Mouse (Mus musculus) kidney, embryonic 14.5 days (tissue): ENCODE results near the gene Mib2. TPM values are rescaled to one million over a fixed set of nuclear protein-coding genes. Genes with fewer than 3 reads are reported as not detected.
"Not testable (repeated sequence)": the region's sequence is repeated elsewhere in the genome, so short reads cannot be mapped to it uniquely, and the experiment has no call there.

Experiments used
- ATAC-seq: fragments of 200-750 bp; cut with Nextera tagmentation; 2 replicates; pipeline ENCODE4 v1.8.0; 2017; ENCODE audit warnings: moderate number of reproducible peaks, mild to moderate bottlenecking, moderate TSS enrichment, moderate library complexity; ENCODE audit not compliant: low FRiP score, low TSS enrichment
- H3K27ac ChIP-seq: fragments of 300-500 bp; sonication (generic); 2 replicates; pipeline ENCODE4 v1.5.1; 2014; ENCODE audit warnings: low read depth, mild to moderate bottlenecking, low read length, moderate library complexity, mixed read lengths
- H3K27me3 ChIP-seq: fragments of 300-500 bp; sonication (generic); 2 replicates; pipeline ENCODE4 v1.6.1; 2014; ENCODE audit warnings: mild to moderate bottlenecking, low read length; ENCODE audit not compliant: control insufficient read depth, insufficient read depth
- H3K36me3 ChIP-seq: fragments of 300-500 bp; sonication (generic); 2 replicates; pipeline ENCODE4 v1.6.1; 2014; ENCODE audit warnings: low read length, mixed read lengths; ENCODE audit not compliant: control insufficient read depth, insufficient read depth
- H3K4me1 ChIP-seq: fragments of 300-500 bp; sonication (generic); 2 replicates; pipeline ENCODE4 v1.6.1; 2014; ENCODE audit warnings: low read length, mixed read lengths; ENCODE audit not compliant: control insufficient read depth, insufficient read depth
- H3K4me2 ChIP-seq: fragments of 300-500 bp; sonication (generic); replicated peaks from 2 replicates; pipeline ENCODE4 v1.6.1; 2014; ENCODE audit warnings: low read depth, mild to moderate bottlenecking, low read length
- H3K4me3 ChIP-seq: fragments of 300-500 bp; sonication (generic); 2 replicates; pipeline ENCODE4 v1.5.1; 2014; ENCODE audit warnings: mild to moderate bottlenecking, low read length
- H3K9ac ChIP-seq: fragments of 300-500 bp; sonication (generic); 2 replicates; pipeline ENCODE4 v1.6.1; 2014; ENCODE audit warnings: low read depth, mild to moderate bottlenecking, low read length, moderate library complexity
- H3K9me3 ChIP-seq: fragments of 300-500 bp; sonication (generic); 2 replicates; pipeline ENCODE4 v1.6.1; 2016; ENCODE audit warnings: low read length; ENCODE audit not compliant: control insufficient read depth
- WGBS: fragments of 180-500 bp; shearing (Covaris S2); extraction: QIAGEN DNeasy Blood & Tissue Kit; methylation state at CpG from one replicate; pipeline ENCODE4 v1.1.7; 2014; 5-methylcytosine and 5-hydroxymethylcytosine counted together
- polyA plus RNA-seq: library from polyadenylated mRNA; unstranded; fragments of >200 nt; fragmentation: Nextera tagmentation; extraction: Ambion mirVana; gene quantifications from 2 replicates; pipeline ENCODE4 v1.2.1, GENCODE M21; 2014

The Mib2 gene
- polyA plus RNA-seq, 1 experiment from 2014 or later: 18.0 TPM

GRCm38 (mm10) chr4:155654183-155654455, 14.9 kb downstream of the Mib2 start:
- H3K36me3 ChIP-seq: peaks cover 29% of the 10 kb centered on the region
- H3K9me3 ChIP-seq: no peaks in the 10 kb centered on the region
- H3K9ac ChIP-seq: peak overlapping the region; percentile 68; the same call in 1 of the 2 replicates
- peaks cover 36% of the 10 kb centered on the region for H3K4me1 ChIP-seq
- peak overlapping the region; percentile 92 for H3K4me2 ChIP-seq
- ATAC-seq: no peak; the same call in 1 of the 2 replicates
- H3K4me3 ChIP-seq: peak overlapping the region; percentile 47
- no peak overlapping the region for H3K27ac ChIP-seq
- peaks cover 22% of the 10 kb centered on the region for H3K27me3 ChIP-seq
- WGBS: under 1% methylated on average over 6 of the region's 6 CpGs

- peaks cover 22% of the 10 kb centered on the region for H3K27me3 ChIP-seq
- H3K9ac ChIP-seq: peak overlapping the region; percentile 68; the same call in 1 of the 2 replicates
- H3K36me3 ChIP-seq: peaks cover 34% of the 10 kb centered on the region
- H3K4me1 ChIP-seq: peaks cover 36% of the 10 kb centered on the region
- WGBS: 3% methylated on average over 31 of the region's 31 CpGs
- H3K4me3 ChIP-seq: peak overlapping the region; percentile 47
- peak overlapping the region; percentile 92 for H3K4me2 ChIP-seq
- H3K9me3 ChIP-seq: no peaks in the 10 kb centered on the region
- peak; percentile 34 for ATAC-seq
- H3K27ac ChIP-seq: no peak overlapping the region; the same call in 1 of the 2 replicates
Measured at GRCm38 (mm10) chr4:155653451-155654182, 15.4 kb downstream of the Mib2 start.

DNA sequence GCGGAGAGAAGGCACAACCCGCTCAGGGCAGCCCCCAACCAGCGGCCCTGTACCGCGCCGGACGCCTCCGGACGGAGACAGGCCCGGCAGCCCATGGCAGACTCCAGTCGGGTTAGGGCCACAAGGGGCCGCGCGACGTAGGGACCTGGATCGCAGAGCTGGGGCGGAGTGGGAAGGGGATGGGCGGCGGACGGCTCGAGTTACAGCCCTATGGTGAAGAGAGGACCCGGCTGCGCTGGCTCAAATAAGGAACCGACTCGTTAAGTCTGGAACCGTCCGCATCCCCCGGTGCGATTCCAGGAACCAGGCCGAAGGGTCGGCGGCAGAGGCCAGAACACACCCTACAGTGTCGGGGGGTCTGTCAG, 15.9 kb downstream of the Mib2 start, which contains the start of gene Mmp23:
Gene Mmp23, minus strand, starts transcription at position 299 of the 365 bp plus-strand sequence.
- H3K4me2 ChIP-seq: peak within 1 kb of the TSS; percentile 92
- H3K36me3 ChIP-seq: peaks cover 39% of the 10 kb centered on the region
- H3K9ac ChIP-seq: peak within 1 kb of the TSS; percentile 68
- WGBS: under 1% methylated on average over 33 of the region's 33 CpGs
- ATAC-seq: peak; percentile 72
- H3K27me3 ChIP-seq: peaks cover 22% of the 10 kb centered on the region
- H3K27ac ChIP-seq: peak within 1 kb of the TSS; percentile 69
- no peaks in the 10 kb centered on the region for H3K9me3 ChIP-seq
- peaks cover 36% of the 10 kb centered on the region for H3K4me1 ChIP-seq
- H3K4me3 ChIP-seq: peak within 1 kb of the TSS; percentile 47

- no peaks in the 10 kb centered on the region for H3K9me3 ChIP-seq
- no peak; the same call in 1 of the 2 replicates for ATAC-seq
- WGBS: 19% methylated on average over 35 of the region's 36 CpGs
- peak overlapping the region; percentile 68 for H3K9ac ChIP-seq
- peak overlapping the region; percentile 92 for H3K4me2 ChIP-seq
- peak overlapping the region; percentile 69 for H3K27ac ChIP-seq
- H3K4me1 ChIP-seq: peaks cover 36% of the 10 kb centered on the region
- peaks cover 22% of the 10 kb centered on the region for H3K27me3 ChIP-seq
- H3K36me3 ChIP-seq: peaks cover 44% of the 10 kb centered on the region
- H3K4me3 ChIP-seq: peak overlapping the region; percentile 47
Measured at GRCm38 (mm10) chr4:155652283-155653085, 16.5 kb downstream of the Mib2 start.

- peak overlapping the region; percentile 67; the same call in 1 of the 2 replicates for H3K27ac ChIP-seq
- peak overlapping the region; percentile 47; the same call in 1 of the 2 replicates for H3K4me3 ChIP-seq
- 48% methylated on average over 15 of the region's 15 CpGs for whole genome bisulfite sequencing
- ATAC-seq: peak; percentile 41
- peak overlapping the region; percentile 68; the same call in 1 of the 2 replicates for H3K9ac ChIP-seq
- H3K27me3 ChIP-seq: peaks cover 22% of the 10 kb centered on the region
- no peaks in the 10 kb centered on the region for H3K9me3 ChIP-seq
- H3K4me2 ChIP-seq: peak overlapping the region; percentile 92
- H3K4me1 ChIP-seq: peaks cover 36% of the 10 kb centered on the region
- peaks cover 45% of the 10 kb centered on the region for H3K36me3 ChIP-seq
Measured at GRCm38 (mm10) chr4:155651553-155652269, 17.3 kb downstream of the Mib2 start.

GRCm38 (mm10) chr4:155649355-155649754, 19.6 kb downstream of the Mib2 start:
- no peak overlapping the region for H3K9ac ChIP-seq
- peaks cover 11% of the 10 kb centered on the region for H3K27me3 ChIP-seq
- H3K4me3 ChIP-seq: no peak overlapping the region
- H3K4me2 ChIP-seq: no peak overlapping the region
- peaks cover 54% of the 10 kb centered on the region for H3K36me3 ChIP-seq
- no peak for ATAC-seq
- peaks cover 26% of the 10 kb centered on the region for H3K4me1 ChIP-seq
- no peaks in the 10 kb centered on the region for H3K9me3 ChIP-seq
- 87% methylated on average over 11 of the region's 11 CpGs for WGBS
- H3K27ac ChIP-seq: no peak overlapping the region

DNA sequence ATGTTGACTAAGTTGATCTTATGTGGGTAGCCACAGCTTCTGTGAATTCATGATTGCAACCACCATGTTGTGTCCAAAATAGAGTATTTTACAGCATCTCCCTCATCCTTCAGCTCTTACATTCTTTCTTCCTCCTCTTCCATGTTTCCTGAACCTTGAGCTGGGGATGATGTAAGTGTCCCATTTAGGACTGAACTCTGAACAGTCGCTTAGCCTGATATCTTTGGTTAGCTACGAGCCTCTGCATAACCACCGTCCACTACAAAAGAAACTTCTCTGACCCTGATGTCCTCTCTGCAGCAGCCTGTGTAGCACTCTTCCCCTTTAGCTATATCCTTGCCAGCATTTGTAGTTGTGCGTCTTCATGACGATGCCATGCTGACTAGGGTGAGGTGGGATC, 23.3 kb downstream of the Mib2 start:
- ATAC-seq: no peak
- WGBS: 95% methylated on average over 5 of the region's 5 CpGs
- no peak overlapping the region for H3K4me3 ChIP-seq
- H3K9ac ChIP-seq: no peak overlapping the region
- no peaks in the 10 kb centered on the region for H3K27me3 ChIP-seq
- peaks cover 78% of the 10 kb centered on the region for H3K36me3 ChIP-seq
- no peak overlapping the region for H3K27ac ChIP-seq
- H3K9me3 ChIP-seq: no peaks in the 10 kb centered on the region
- no peaks in the 10 kb centered on the region for H3K4me1 ChIP-seq
- H3K4me2 ChIP-seq: no peak overlapping the region

DNA sequence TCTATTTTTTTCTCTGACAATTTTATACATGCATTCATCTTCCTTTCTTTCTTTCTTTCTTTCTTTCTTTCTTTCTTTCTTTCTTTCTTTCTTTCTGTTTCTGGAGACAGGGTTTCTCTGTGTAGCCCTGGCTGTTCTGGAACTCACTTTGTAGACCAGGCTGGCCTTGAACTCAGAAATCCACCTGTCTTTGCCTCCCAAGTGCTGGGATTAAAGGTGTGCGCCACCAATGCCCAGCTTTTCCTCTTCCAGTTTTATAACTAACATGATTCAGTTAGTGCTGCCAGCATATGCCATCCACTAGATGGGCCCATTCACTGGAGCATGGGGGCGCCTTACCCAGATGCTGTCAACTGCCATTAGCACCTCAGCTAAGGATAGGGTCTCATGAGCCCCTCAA, 23.7 kb downstream of the Mib2 start, which contains the start of gene Gm10563:
Gene Gm10563, minus strand, starts transcription at position 101 of the 400 bp plus-strand sequence.
- not testable (repeated sequence) for ATAC-seq, H3K27ac ChIP-seq, H3K27me3 ChIP-seq, H3K4me2 ChIP-seq, H3K4me3 ChIP-seq, H3K4me1 ChIP-seq, H3K9me3 ChIP-seq, H3K9ac ChIP-seq
- WGBS: 96% methylated on average over 2 of the region's 2 CpGs
- peaks cover 78% of the 10 kb centered on the region for H3K36me3 ChIP-seq
